Mouse (Mus musculus) lung, postnatal 0 days (tissue): ENCODE data around the gene Trap1a.

Experiments used
- CTCF ChIP-seq: IDR thresholded peaks from 2 replicates; pipeline ENCODE4 v1.5.1; 2016; ENCODE audit warnings: antibody characterized with exemption, mild to moderate bottlenecking
- EP300 ChIP-seq: IDR thresholded peaks from 2 replicates; pipeline ENCODE4 v1.6.1; 2016; ENCODE audit warnings: antibody characterized with exemption, mild to moderate bottlenecking, control low read depth

GRCm38 (mm10) chrX:139352192-139352772, 18.8 kb downstream of the Trap1a start:
- no peak for TF ChIP-seq CTCF
- no peak for TF ChIP-seq EP300
